11 mouse cellular contexts compared by ENCODE assay signal in the genomic region with DNA sequence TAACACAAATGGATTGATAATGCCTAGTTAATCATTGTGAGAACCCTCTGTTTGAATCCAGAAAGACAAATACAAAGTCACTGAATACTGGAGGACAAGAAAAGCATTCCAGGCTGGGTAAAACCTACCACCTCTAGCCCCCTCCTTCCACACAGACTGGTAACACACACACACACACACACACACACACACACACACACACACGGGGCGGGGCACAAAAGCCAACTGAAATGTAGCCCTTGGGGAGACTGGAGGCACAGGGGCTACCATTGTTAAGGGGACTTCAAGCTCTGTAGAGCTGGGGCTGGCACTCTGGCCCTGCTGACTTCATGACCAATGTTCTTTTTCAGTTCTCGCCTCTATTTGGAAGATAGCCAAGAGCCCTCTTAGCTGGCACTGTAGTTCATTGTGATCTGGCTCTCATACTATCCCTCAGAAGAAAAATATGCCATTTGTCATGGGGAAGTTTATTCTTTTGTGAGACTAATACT. TPM values are rescaled to one million over a fixed set of nuclear protein-coding genes. Genes with fewer than 3 reads are reported as not detected.
DNase-seq lines count a peak whose midpoint lies in the region; ATAC-seq lines count a peak whose summit lies in the region.
"Had no signal": no experiment of that assay in that cellular context is flagged by ENCODE, and none has a peak within 500 bp of the region (broad histone marks: within the 10 kb centered on the region; RNA-seq: fewer than 3 reads in every experiment).

No protein-coding gene starts in this region.

- H3K4me2 ChIP-seq in neural tube, embryonic 13.5 days, result no peak overlapping the region
- H3K4me2 ChIP-seq in neural tube, embryonic 15.5 days, result no peak overlapping the region
- H3K4me2 ChIP-seq in intestine, embryonic 16.5 days (ENCODE audit: low read depth, low read length), result no peak overlapping the region

- no peak overlapping the region for H3K4me3 ChIP-seq in heart, embryonic 10.5 days
- H3K4me3 ChIP-seq in neural tube, embryonic 13.5 days, result no peak overlapping the region
- no peak overlapping the region for H3K4me3 ChIP-seq in neural tube, embryonic 15.5 days (replicated peaks)
- H3K4me3 ChIP-seq in intestine, embryonic 16.5 days (ENCODE audit: low read length), result no peak overlapping the region

- 0 out of 2 replicates have a peak, but pooled peaks cover 3% of the 10 kb centered on the region for H3K27me3 ChIP-seq in heart, embryonic 10.5 days (ENCODE audit: insufficient read depth, poor library complexity, severe bottlenecking)
- peaks cover 29% of the 10 kb centered on the region for H3K27me3 ChIP-seq in neural tube, embryonic 13.5 days
- peaks cover 15% of the 10 kb centered on the region for H3K27me3 ChIP-seq in neural tube, embryonic 15.5 days (replicated peaks)
- no peaks in the 10 kb centered on the region for H3K27me3 ChIP-seq in intestine, embryonic 16.5 days (replicated peaks; ENCODE audit: control insufficient read depth, insufficient read depth, low read length)

- H3K9ac ChIP-seq in neural tube, embryonic 13.5 days, result no peak overlapping the region
- H3K9ac ChIP-seq in neural tube, embryonic 15.5 days (replicated peaks), result no peak overlapping the region
- H3K9ac ChIP-seq in intestine, embryonic 16.5 days (ENCODE audit: low read depth, low read length), result no peak overlapping the region

- no peaks in the 10 kb centered on the region for H3K36me3 ChIP-seq in heart, embryonic 10.5 days
- no peaks in the 10 kb centered on the region for H3K36me3 ChIP-seq in neural tube, embryonic 13.5 days
- no peaks in the 10 kb centered on the region for H3K36me3 ChIP-seq in neural tube, embryonic 15.5 days
- no peaks in the 10 kb centered on the region for H3K36me3 ChIP-seq in intestine, embryonic 16.5 days (ENCODE audit: control insufficient read depth, insufficient read depth, low read length)

- H3K9me3 ChIP-seq in heart, embryonic 10.5 days, result no peaks in the 10 kb centered on the region
- no peaks in the 10 kb centered on the region for H3K9me3 ChIP-seq in neural tube, embryonic 13.5 days
- no peaks in the 10 kb centered on the region for H3K9me3 ChIP-seq in neural tube, embryonic 15.5 days (replicated peaks)
- H3K9me3 ChIP-seq in intestine, embryonic 16.5 days (ENCODE audit: control insufficient read depth, low read length), result no peaks in the 10 kb centered on the region

- 64% methylated on average over 3 of the region's 3 CpGs for WGBS in heart, embryonic 10.5 days
- WGBS in neural tube, embryonic 13.5 days, result 43% methylated on average over 3 of the region's 3 CpGs
- WGBS in neural tube, embryonic 15.5 days, result 65% methylated on average over 3 of the region's 3 CpGs
- WGBS in intestine, embryonic 16.5 days, result 29% methylated on average over 3 of the region's 3 CpGs

- peaks cover 13% of the 10 kb centered on the region for H3K4me1 ChIP-seq in heart, embryonic 10.5 days
- peaks cover 15% of the 10 kb centered on the region for H3K4me1 ChIP-seq in neural tube, embryonic 13.5 days (replicated peaks)
- H3K4me1 ChIP-seq in neural tube, embryonic 15.5 days, result peaks cover 9% of the 10 kb centered on the region
- H3K4me1 ChIP-seq in intestine, embryonic 16.5 days (ENCODE audit: control insufficient read depth, insufficient read depth, low read length), result peaks cover 9% of the 10 kb centered on the region

- peak; percentile 68 for DNase-seq in heart, embryonic 10.5 days (ENCODE audit: low spot score)
- no peak for DNase-seq in heart, adult 8-10 months (ENCODE audit: low spot score)
- DNase-seq in yolk sac, embryonic 10.5 days (ENCODE audit: low spot score), result peak; percentile 26
- no peak for DNase-seq in thymus, postnatal 25 days
- DNase-seq in urinary bladder, adult 18-20 months (ENCODE audit: low spot score in 2 of 2), result no peak
- DNase-seq: gastrocnemius, postnatal 14 days; kidney, postnatal 4 days had no signal

- H3K27ac ChIP-seq in heart, embryonic 10.5 days, result no peak overlapping the region
- H3K27ac ChIP-seq in neural tube, embryonic 13.5 days (replicated peaks), result no peak overlapping the region
- H3K27ac ChIP-seq in neural tube, embryonic 15.5 days (replicated peaks), result no peak overlapping the region
- no peak overlapping the region for H3K27ac ChIP-seq in intestine, embryonic 16.5 days (ENCODE audit: low read length)
- H3K27ac ChIP-seq: macrophage had no signal

- peak; percentile 61; the same call in 1 of the 2 replicates for ATAC-seq in neural tube, embryonic 13.5 days (ENCODE audit: low read depth)
- no peak for ATAC-seq in neural tube, embryonic 15.5 days (ENCODE audit: low FRiP score)
- ATAC-seq in intestine, embryonic 16.5 days, result peak; percentile 20

RNA-seq across cellular contexts. Expression of gene Ptpn21, which starts 3.9 kb away (rescaled TPM):
- polyA plus RNA-seq in heart, embryonic 10.5 days (2016; fragmentation: Nextera tagmentation; extraction: Ambion mirVana), result 9.0 and 9.3 TPM in 2 replicates
- total RNA-seq in heart, adult 8-10 months (2022), result 10 to 100 TPM; 26.0 to 37.7 (median 30.3) TPM
- polyA plus RNA-seq in neural tube, embryonic 13.5 days (2015; fragmentation: Nextera tagmentation; extraction: Ambion mirVana), result 4.5 and 5.3 TPM in 2 replicates
- polyA plus RNA-seq in neural tube, embryonic 15.5 days (2015; fragmentation: Nextera tagmentation; extraction: Ambion mirVana), result 3.4 and 4.6 TPM in 2 replicates
- 4.7 and 6.1 TPM in 2 replicates for polyA plus RNA-seq in intestine, embryonic 16.5 days (2015; fragmentation: Nextera tagmentation; extraction: Ambion mirVana)

RNA-seq across cellular contexts. Expression of gene Zc3h14, which starts 5.7 kb away (rescaled TPM):
- polyA plus RNA-seq in heart, embryonic 10.5 days (2016; fragmentation: Nextera tagmentation; extraction: Ambion mirVana), result 104 and 128 TPM in 2 replicates
- 10 to 100 TPM; 60.1 to 63.9 (median 61.8) TPM for total RNA-seq in heart, adult 8-10 months (2022)
- 117 and 130 TPM in 2 replicates for polyA plus RNA-seq in neural tube, embryonic 13.5 days (2015; fragmentation: Nextera tagmentation; extraction: Ambion mirVana)
- polyA plus RNA-seq in neural tube, embryonic 15.5 days (2015; fragmentation: Nextera tagmentation; extraction: Ambion mirVana), result 96.3 and 105 TPM in 2 replicates
- 65.6 and 70.2 TPM in 2 replicates for polyA plus RNA-seq in intestine, embryonic 16.5 days (2015; fragmentation: Nextera tagmentation; extraction: Ambion mirVana)

Comparison
In these comparisons a context has a peak if more than half of its experiments do, and no peak if none do; other contexts are left out.
1. DNase-seq: peak in heart, embryonic 10.5 days (single experiment) and yolk sac, embryonic 10.5 days (single experiment); none in heart, adult 8-10 months (single experiment), thymus, postnatal 25 days (single experiment) and urinary bladder, adult 18-20 months (0 of 2).